In genomic region chr1:73929211-73929951, GRCm38 (mm10) we compare ENCODE assay signal across 11 mouse cellular contexts.
DNase-seq lines count a peak whose midpoint lies in the region; ATAC-seq and TF ChIP-seq lines count a peak whose summit lies in the region.
"Had no signal": no experiment of that assay in that cellular context is flagged by ENCODE, and none has a peak within 500 bp of the region (broad histone marks: within the 10 kb centered on the region; RNA-seq: fewer than 3 reads in every experiment).

No protein-coding gene starts in this region.

- peaks cover 5% of the 10 kb centered on the region; the same call in 1 of the 2 replicates for H3K4me1 ChIP-seq in liver, embryonic 11.5 days (replicated peaks; ENCODE audit: control insufficient read depth, insufficient read depth, low read length)

- no peak overlapping the region for H3K4me3 ChIP-seq in gastrocnemius, adult 2 months
- H3K4me3 ChIP-seq in liver, embryonic 11.5 days (ENCODE audit: low read depth, low read length) = no peak overlapping the region
- H3K4me3 ChIP-seq: heart, embryonic 15.5 days had no signal

- no peak for TF ChIP-seq CTCF in gastrocnemius, adult 2 months (IDR thresholded peaks at IDR 0.05)

- peaks cover 10% of the 10 kb centered on the region; the same call in 1 of the 2 replicates for H3K36me3 ChIP-seq in liver, embryonic 11.5 days (ENCODE audit: control insufficient read depth, insufficient read depth, low read length)
- H3K36me3 ChIP-seq: G1E had no signal

- H3K9ac ChIP-seq in liver, embryonic 11.5 days (ENCODE audit: low read depth, low read length) = no peak overlapping the region
- H3K9ac ChIP-seq: heart, embryonic 15.5 days had no signal

- no peak overlapping the region for H3K4me2 ChIP-seq in liver, embryonic 11.5 days
- H3K4me2 ChIP-seq: heart, embryonic 15.5 days had no signal

- no peaks in the 10 kb centered on the region for H3K9me3 ChIP-seq in liver, embryonic 11.5 days (ENCODE audit: control insufficient read depth, low read length)
- H3K9me3 ChIP-seq: G1E; heart, embryonic 15.5 days had no signal

- no peak for DNase-seq in gastrocnemius, adult 2 months
- DNase-seq in gastrocnemius, adult 8-10 months (ENCODE audit: low spot score in 2 of 2) = no peak
- peak; percentile 80 for DNase-seq in embryo, embryonic 10 days (ENCODE audit: low spot score)
- DNase-seq in kidney, adult 9 months = peak; percentile 86
- DNase-seq in liver, embryonic 11.5 days (ENCODE audit: low spot score) = peak; percentile 46
- no peak for DNase-seq in gastrocnemius, postnatal 25 days
- no peak for DNase-seq in left cerebral cortex, postnatal 36 days (ENCODE audit: low spot score in 2 of 2)
- DNase-seq in lung, postnatal 10 days = no peak
- DNase-seq: cerebellum, postnatal 36 days had no signal

- intact Hi-C loops in gastrocnemius, adult 2 months (cut with DNase I) = loop anchor here (5.0 kb wide), 1 partner anchor 33 kb away; no protein-coding TSS in a partner anchor
- intact Hi-C loops in left cerebral cortex, postnatal 36 days (cut with DNase I) = no loop called here

- peak overlapping the region; percentile 90 for H3K27ac ChIP-seq in gastrocnemius, adult 2 months
- no peak overlapping the region; the same call in 1 of the 2 replicates for H3K27ac ChIP-seq in liver, embryonic 11.5 days (ENCODE audit: low read depth, low read length)

- WGBS in liver, embryonic 11.5 days = 57% methylated on average over 15 of the region's 15 CpGs

- no peaks in the 10 kb centered on the region for H3K27me3 ChIP-seq in liver, embryonic 11.5 days (replicated peaks; ENCODE audit: control insufficient read depth, insufficient read depth, low read length)
- H3K27me3 ChIP-seq: heart, embryonic 15.5 days had no signal

- peak; percentile 57; the same call in 1 of the 2 replicates for ATAC-seq in liver, embryonic 11.5 days (replicated peaks; ENCODE audit: low FRiP score)

Comparison
In these comparisons a context has a peak if more than half of its experiments do, and no peak if none do; other contexts are left out.
1. DNase-seq: peak in embryo, embryonic 10 days (single experiment), kidney, adult 9 months (single experiment) and liver, embryonic 11.5 days (single experiment); none in gastrocnemius, adult 2 months (single experiment), gastrocnemius, adult 8-10 months (0 of 2), gastrocnemius, postnatal 25 days (single experiment), left cerebral cortex, postnatal 36 days (0 of 2) and lung, postnatal 10 days (single experiment).